Mouse (Mus musculus) erythroblast, embryonic 14.5 days (primary cell): ENCODE measurements around the gene Kif6.

ENCODE experiments used
- GATA1 ChIP-seq: IDR thresholded peaks from 2 replicates; pipeline ENCODE4 v1.6.1; 2012; ENCODE audit warnings: low read length, inconsistent platforms, mixed read lengths
- TAL1 ChIP-seq: IDR thresholded peaks from 3 replicates; pipeline ENCODE4 v1.6.1; 2012; ENCODE audit warnings: low read length, inconsistent platforms, mixed read lengths

DNA sequence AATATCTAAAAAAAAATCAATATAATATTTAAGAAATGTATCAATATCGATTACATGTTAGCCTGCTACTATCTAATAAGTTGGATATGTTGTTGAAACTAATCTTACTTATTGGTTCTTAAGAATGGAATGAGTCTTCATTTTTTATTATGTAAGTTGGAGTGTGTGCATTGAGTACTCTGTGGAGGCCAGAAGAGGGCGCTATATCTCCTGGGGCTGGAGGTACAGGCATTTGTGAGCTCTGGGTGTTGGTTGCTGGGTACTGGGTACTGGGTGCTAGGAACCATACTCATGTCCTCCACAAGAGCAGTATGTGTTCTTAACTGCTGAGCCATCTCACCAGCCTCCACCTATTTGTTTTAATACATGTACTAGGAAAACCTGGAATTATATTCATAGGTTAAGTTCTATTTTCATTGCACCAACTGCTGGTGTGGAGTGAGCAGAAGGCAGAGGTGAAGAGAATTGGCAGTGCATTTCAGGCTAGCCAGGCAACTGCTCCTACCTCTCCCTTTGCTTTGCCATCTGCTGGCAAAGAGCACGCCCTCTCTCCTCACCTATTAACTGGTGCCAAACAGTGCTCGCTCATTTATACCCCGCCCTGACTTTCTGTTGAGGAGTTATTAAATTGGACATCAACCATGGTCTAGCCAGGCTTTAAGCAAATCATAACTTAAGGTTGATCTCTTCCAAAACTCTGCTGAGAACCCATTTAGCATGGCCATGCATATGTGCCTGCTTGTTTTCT, 199.1 kb downstream of the Kif6 start:
- TF ChIP-seq GATA1 (no peak), TAL1 (no peak)
